Mouse (Mus musculus) embryonic facial prominence, embryonic 14.5 days (tissue): ENCODE results near the gene Srprb. TPM values are rescaled to one million over a fixed set of nuclear protein-coding genes. Genes with fewer than 3 reads are reported as not detected.

ENCODE experiments used
- ATAC-seq: fragments of 200-750 bp; cut with Nextera tagmentation; 2 replicates; pipeline ENCODE4 v1.8.0; 2017; ENCODE audit warnings: low read depth, moderate number of reproducible peaks, moderate TSS enrichment
- DNase-seq: peaks from one replicate; pipeline ENCODE4 v3.0.0-alpha.2; 2015; ENCODE audit warnings: low spot score
- H3K27ac ChIP-seq: fragments of 300-500 bp; sonication (generic); replicated peaks from 2 replicates; pipeline ENCODE4 v1.5.1; 2014; ENCODE audit warnings: low read depth, mild to moderate bottlenecking, low read length, moderate library complexity
- H3K27me3 ChIP-seq: fragments of 300-500 bp; sonication (generic); replicated peaks from 2 replicates; pipeline ENCODE4 v1.6.1; 2014; ENCODE audit warnings: low read length; ENCODE audit not compliant: control insufficient read depth, insufficient read depth
- H3K36me3 ChIP-seq: fragments of 300-500 bp; sonication (generic); 2 replicates; pipeline ENCODE4 v1.6.1; 2014; ENCODE audit warnings: low read length, mixed read lengths; ENCODE audit not compliant: control insufficient read depth, insufficient read depth
- H3K4me1 ChIP-seq: fragments of 300-500 bp; sonication (generic); 2 replicates; pipeline ENCODE4 v1.6.1; 2014; ENCODE audit warnings: antibody characterized with exemption, low read length; ENCODE audit not compliant: control insufficient read depth, insufficient read depth
- H3K4me2 ChIP-seq: fragments of 300-500 bp; sonication (generic); 2 replicates; pipeline ENCODE4 v1.6.1; 2014; ENCODE audit warnings: low read depth, mild to moderate bottlenecking, low read length, moderate library complexity, mixed read lengths
- H3K4me3 ChIP-seq: fragments of 300-500 bp; sonication (generic); 2 replicates; pipeline ENCODE4 v1.5.1; 2014; ENCODE audit warnings: low read depth, mild to moderate bottlenecking, low read length
- H3K9ac ChIP-seq: fragments of 300-500 bp; sonication (generic); 2 replicates; pipeline ENCODE4 v1.6.1; 2014; ENCODE audit warnings: low read depth, mild to moderate bottlenecking, low read length, moderate library complexity, mixed read lengths
- H3K9me3 ChIP-seq: fragments of 300-500 bp; sonication (generic); 2 replicates; pipeline ENCODE4 v1.6.1; 2016; ENCODE audit warnings: low read length; ENCODE audit not compliant: control insufficient read depth
- WGBS: fragments of 180-500 bp; shearing (Covaris S2); extraction: QIAGEN DNeasy Blood & Tissue Kit; methylation state at CpG from one replicate; pipeline ENCODE4 v1.1.7; 2014; 5-methylcytosine and 5-hydroxymethylcytosine counted together
- polyA plus RNA-seq: library from polyadenylated mRNA; unstranded; fragments of >200 nt; fragmentation: Nextera tagmentation; extraction: Ambion mirVana; gene quantifications from 2 replicates; pipeline ENCODE4 v1.2.1, GENCODE M21; 2014

The Srprb gene
- polyA plus RNA-seq, 1 experiment from 2014 or later = 73.5 TPM

GRCm38 (mm10) chr9:103233006-103233395, 31.1 kb upstream of the Srprb start:
- Histone ChIP-seq H3K9me3 (no peaks in the 10 kb centered on the region), H3K4me1 (peaks cover 4% of the 10 kb centered on the region; the same call in 1 of the 2 replicates), H3K27ac (no peak overlapping the region), H3K27me3 (no peaks in the 10 kb centered on the region), H3K9ac (no peak overlapping the region), H3K4me2 (no peak overlapping the region), H3K4me3 (no peak overlapping the region), H3K36me3 (no peaks in the 10 kb centered on the region)
- DNase-seq (peak; percentile 13), ATAC-seq (no peak)
- 59% methylated on average over 7 of the region's 7 CpGs for WGBS

- Histone ChIP-seq H3K9me3 (no peaks in the 10 kb centered on the region), H3K4me1 (peaks cover 4% of the 10 kb centered on the region; the same call in 1 of the 2 replicates), H3K9ac (no peak overlapping the region), H3K27ac (no peak overlapping the region), H3K4me2 (no peak overlapping the region), H3K36me3 (no peaks in the 10 kb centered on the region), H3K4me3 (no peak overlapping the region), H3K27me3 (no peaks in the 10 kb centered on the region)
- WGBS = 90% methylated on average over 7 of the region's 7 CpGs
- ATAC-seq (no peak), DNase-seq (no peak)
Observed at GRCm38 (mm10) chr9:103232232-103233005, 30.5 kb upstream of the Srprb start.

- Histone ChIP-seq H3K36me3 (no peaks in the 10 kb centered on the region), H3K4me1 (peaks cover 4% of the 10 kb centered on the region; the same call in 1 of the 2 replicates), H3K27ac (no peak within 1 kb of the TSS; the same call in 1 of the 2 replicates), H3K4me2 (peak within 1 kb of the TSS; percentile 46), H3K9ac (peak within 1 kb of the TSS; percentile 47), H3K27me3 (no peaks in the 10 kb centered on the region), H3K9me3 (no peaks in the 10 kb centered on the region), H3K4me3 (0 out of 2 replicates have a peak within 1 kb of the TSS, but pooled peaks have one; percentile 13)
- 0 out of 2 replicates have a peak, but pooled peaks have one; percentile 27 for ATAC-seq
- DNase-seq = peak; percentile 20
- 42% methylated on average over 21 of the region's 29 CpGs for whole genome bisulfite sequencing
Observed at GRCm38 (mm10) chr9:103230151-103230951, 28.4 kb upstream of the Srprb start, which contains the start of the genes Gm20425 and Trf. Gene Gm20425 (minus strand): TSS chr9:103230307. Gene Trf (minus strand): TSS chr9:103230444.

- Histone ChIP-seq H3K36me3 (no peaks in the 10 kb centered on the region), H3K9me3 (no peaks in the 10 kb centered on the region), H3K27ac (no peak overlapping the region), H3K27me3 (no peaks in the 10 kb centered on the region), H3K4me1 (peaks cover 4% of the 10 kb centered on the region; the same call in 1 of the 2 replicates), H3K9ac (no peak overlapping the region), H3K4me2 (0 out of 2 replicates have a peak overlapping the region, but pooled peaks have one; percentile 46), H3K4me3 (no peak overlapping the region)
- DNase-seq (no peak), ATAC-seq (no peak)
- WGBS = 82% methylated on average over 15 of the region's 15 CpGs
Observed at GRCm38 (mm10) chr9:103229037-103229867, 27.3 kb upstream of the Srprb start.

DNA sequence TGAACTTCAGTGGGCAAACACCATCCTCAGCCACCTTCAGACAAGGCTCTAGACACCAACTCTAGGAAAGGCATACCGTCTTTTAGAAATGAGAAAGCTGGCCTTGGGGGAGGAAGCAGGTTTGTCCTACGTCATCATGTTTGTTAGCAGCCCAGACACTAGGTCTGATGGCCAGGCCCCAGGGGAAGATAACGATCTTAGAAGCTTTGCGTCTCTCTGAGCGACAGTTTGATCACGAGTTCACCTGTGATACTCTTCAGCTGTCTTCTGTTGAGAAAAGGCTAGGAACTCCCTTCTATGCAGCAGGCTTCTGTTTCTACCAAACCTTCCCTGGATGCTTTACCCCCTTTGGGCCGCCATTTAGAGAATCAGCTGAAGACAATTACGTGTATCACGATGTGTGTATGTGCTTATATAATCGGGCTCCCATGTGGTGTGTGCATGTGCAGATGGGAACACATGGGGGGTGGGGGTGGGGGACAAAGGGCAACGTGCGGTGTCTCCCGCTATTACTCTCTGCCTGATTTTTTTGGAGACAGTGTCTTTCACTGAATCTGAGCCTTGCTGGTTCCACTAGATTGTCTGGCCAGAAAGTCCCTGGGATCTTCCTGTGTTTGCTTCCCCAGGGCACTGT, 26.6 kb upstream of the Srprb start:
- Histone ChIP-seq H3K36me3 (no peaks in the 10 kb centered on the region), H3K9me3 (no peaks in the 10 kb centered on the region), H3K4me1 (peaks cover 4% of the 10 kb centered on the region; the same call in 1 of the 2 replicates), H3K27me3 (no peaks in the 10 kb centered on the region), H3K4me2 (no peak overlapping the region), H3K4me3 (no peak overlapping the region), H3K9ac (no peak overlapping the region), H3K27ac (no peak overlapping the region)
- ATAC-seq = no peak
- DNase-seq = no peak
- 69% methylated on average over 13 of the region's 13 CpGs for WGBS

DNA sequence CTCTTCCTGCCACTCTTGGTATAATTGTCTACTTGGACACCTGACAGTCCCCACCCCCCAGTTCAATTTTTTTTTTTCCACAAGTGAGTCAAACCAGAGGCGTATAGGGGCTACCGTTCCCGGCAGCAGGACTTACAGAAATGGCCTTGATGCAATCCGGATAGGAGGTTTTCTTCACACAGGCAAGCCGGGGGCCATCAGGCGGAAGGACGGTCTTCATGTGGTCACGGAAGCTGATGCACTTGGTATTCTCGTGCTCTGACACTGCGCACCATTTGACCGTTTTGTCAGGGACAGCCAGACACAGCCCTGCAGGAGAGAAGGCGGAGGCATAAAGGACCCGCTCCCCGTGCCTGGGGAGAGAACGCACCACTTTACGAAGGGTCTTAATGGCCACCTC, 25.8 kb upstream of the Srprb start:
- no peak for ATAC-seq
- H3K4me3 ChIP-seq = no peak overlapping the region
- no peak overlapping the region for H3K4me2 ChIP-seq
- no peak overlapping the region for H3K9ac ChIP-seq
- no peak overlapping the region for H3K27ac ChIP-seq
- no peak for DNase-seq
- H3K36me3 ChIP-seq = no peaks in the 10 kb centered on the region
- no peaks in the 10 kb centered on the region for H3K27me3 ChIP-seq
- H3K4me1 ChIP-seq = peaks cover 4% of the 10 kb centered on the region; the same call in 1 of the 2 replicates
- WGBS = 88% methylated on average over 16 of the region's 16 CpGs
- no peaks in the 10 kb centered on the region for H3K9me3 ChIP-seq

DNA sequence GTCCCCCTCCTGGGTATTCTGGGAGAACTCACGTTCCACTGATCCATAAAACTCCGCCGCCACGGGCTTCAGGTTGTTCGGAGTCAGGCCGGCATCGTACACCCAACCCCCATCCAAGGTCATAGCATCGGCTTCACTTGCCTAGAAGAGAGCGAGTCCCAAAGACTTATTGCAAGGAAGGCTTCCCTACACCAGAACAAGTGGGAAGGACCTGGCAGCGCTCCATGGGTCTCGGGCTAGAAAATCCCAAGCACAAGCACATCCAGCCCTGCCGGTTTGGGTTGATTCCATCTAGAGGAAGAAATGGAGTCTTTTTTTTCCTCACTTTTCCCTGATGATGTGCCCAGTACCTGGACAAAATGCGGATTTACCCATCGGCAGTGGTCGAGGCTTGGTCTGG, 24.9 kb upstream of the Srprb start:
- no peaks in the 10 kb centered on the region for H3K27me3 ChIP-seq
- H3K4me2 ChIP-seq = no peak overlapping the region
- no peak overlapping the region for H3K27ac ChIP-seq
- H3K36me3 ChIP-seq = no peaks in the 10 kb centered on the region
- H3K9ac ChIP-seq = no peak overlapping the region
- WGBS = 91% methylated on average over 15 of the region's 15 CpGs
- H3K9me3 ChIP-seq = no peaks in the 10 kb centered on the region
- DNase-seq (peak; percentile 27), ATAC-seq (no peak)
- no peak overlapping the region for H3K4me3 ChIP-seq
- H3K4me1 ChIP-seq = peaks cover 4% of the 10 kb centered on the region; the same call in 1 of the 2 replicates
